Mouse (Mus musculus) midbrain, embryonic 15.5 days (tissue): Measurements from ENCODE around the gene Mydgf. TPM values are rescaled to one million over a fixed set of nuclear protein-coding genes. Genes with fewer than 3 reads are reported as not detected.

Experiments
- ATAC-seq: fragments of 200-750 bp; cut with Nextera tagmentation; replicated peaks from 2 replicates; pipeline ENCODE4 v1.8.0; 2017; ENCODE audit warnings: moderate TSS enrichment
- H3K27ac ChIP-seq: fragments of 300-500 bp; sonication (generic); 2 replicates; pipeline ENCODE4 v1.5.1; 2015; ENCODE audit warnings: mild to moderate bottlenecking, inconsistent platforms
- H3K27me3 ChIP-seq: fragments of 300-500 bp; sonication (generic); replicated peaks from 2 replicates; pipeline ENCODE4 v1.6.1; 2015; ENCODE audit warnings: inconsistent platforms
- H3K36me3 ChIP-seq: fragments of 300-500 bp; sonication (generic); replicated peaks from 2 replicates; pipeline ENCODE4 v1.6.1; 2015; ENCODE audit warnings: inconsistent platforms
- H3K4me1 ChIP-seq: fragments of 300-500 bp; sonication (generic); 2 replicates; pipeline ENCODE4 v1.6.1; 2015; ENCODE audit warnings: inconsistent platforms
- H3K4me2 ChIP-seq: fragments of 300-500 bp; sonication (generic); 2 replicates; pipeline ENCODE4 v1.6.1; 2015; ENCODE audit warnings: inconsistent platforms, mild to moderate bottlenecking, moderate library complexity
- H3K4me3 ChIP-seq: fragments of 300-500 bp; sonication (generic); 2 replicates; pipeline ENCODE4 v1.5.1; 2015; ENCODE audit warnings: mild to moderate bottlenecking, inconsistent platforms
- H3K9ac ChIP-seq: fragments of 300-500 bp; sonication (generic); 2 replicates; pipeline ENCODE4 v1.6.1; 2015; ENCODE audit warnings: mild to moderate bottlenecking, inconsistent platforms
- H3K9me3 ChIP-seq: fragments of 300-500 bp; sonication (generic); 2 replicates; pipeline ENCODE4 v1.6.1; 2016; ENCODE audit warnings: inconsistent platforms
- WGBS: fragments of 180-500 bp; shearing (Covaris S2); methylation state at CpG from one replicate; pipeline ENCODE4 v1.1.7; 2015; ENCODE audit warnings: mixed read lengths; 5-methylcytosine and 5-hydroxymethylcytosine counted together
- polyA plus RNA-seq: library from polyadenylated mRNA; unstranded; fragments of >200 nt; fragmentation: Nextera tagmentation; extraction: Ambion mirVana; gene quantifications from 2 replicates; pipeline ENCODE4 v1.2.1, GENCODE M21; 2015

The Mydgf gene
- polyA plus RNA-seq, 1 experiment from 2014 or later, result 74.9 TPM

- ATAC-seq, result no peak
- no peak overlapping the region for H3K4me2 ChIP-seq
- H3K9ac ChIP-seq, result no peak overlapping the region
- H3K9me3 ChIP-seq, result no peaks in the 10 kb centered on the region
- H3K36me3 ChIP-seq, result peaks cover 67% of the 10 kb centered on the region
- H3K27ac ChIP-seq, result no peak overlapping the region
- no peaks in the 10 kb centered on the region for H3K4me1 ChIP-seq
- 96% methylated on average over 3 of the region's 3 CpGs for WGBS
- no peak overlapping the region for H3K4me3 ChIP-seq
- no peaks in the 10 kb centered on the region for H3K27me3 ChIP-seq
Measured at GRCm38 (mm10) chr17:56208821-56209220, 25.1 kb upstream of the Mydgf start.

GRCm38 (mm10) chr17:56207963-56208530, 24.3 kb upstream of the Mydgf start:
- H3K36me3 ChIP-seq, result peaks cover 73% of the 10 kb centered on the region
- H3K27ac ChIP-seq, result no peak overlapping the region
- no peaks in the 10 kb centered on the region for H3K4me1 ChIP-seq
- H3K4me2 ChIP-seq, result no peak overlapping the region
- 92% methylated on average over 9 of the region's 9 CpGs for WGBS
- H3K4me3 ChIP-seq, result no peak overlapping the region
- H3K9me3 ChIP-seq, result no peaks in the 10 kb centered on the region
- H3K9ac ChIP-seq, result no peak overlapping the region
- ATAC-seq, result no peak
- H3K27me3 ChIP-seq, result no peaks in the 10 kb centered on the region

GRCm38 (mm10) chr17:56206986-56207674, 23.4 kb upstream of the Mydgf start:
- Histone ChIP-seq H3K9ac (no peak overlapping the region), H3K4me3 (no peak overlapping the region), H3K27ac (no peak overlapping the region), H3K4me2 (no peak overlapping the region), H3K27me3 (no peaks in the 10 kb centered on the region), H3K9me3 (no peaks in the 10 kb centered on the region), H3K4me1 (no peaks in the 10 kb centered on the region), H3K36me3 (peaks cover 83% of the 10 kb centered on the region)
- ATAC-seq, result no peak
- WGBS, result 87% methylated on average over 6 of the region's 6 CpGs

GRCm38 (mm10) chr17:56206276-56206884, 22.7 kb upstream of the Mydgf start:
- Histone ChIP-seq H3K9ac (no peak overlapping the region), H3K4me1 (no peaks in the 10 kb centered on the region), H3K27ac (no peak overlapping the region), H3K4me3 (no peak overlapping the region), H3K36me3 (peaks cover 89% of the 10 kb centered on the region), H3K9me3 (no peaks in the 10 kb centered on the region), H3K27me3 (no peaks in the 10 kb centered on the region), H3K4me2 (no peak overlapping the region)
- WGBS, result 89% methylated on average over 10 of the region's 10 CpGs
- ATAC-seq, result no peak

- Histone ChIP-seq H3K27me3 (no peaks in the 10 kb centered on the region), H3K4me3 (no peak overlapping the region), H3K9ac (no peak overlapping the region), H3K36me3 (peaks cover 79% of the 10 kb centered on the region), H3K27ac (no peak overlapping the region), H3K4me2 (no peak overlapping the region), H3K4me1 (no peaks in the 10 kb centered on the region), H3K9me3 (no peaks in the 10 kb centered on the region)
- WGBS, result 56% methylated on average over 3 of the region's 3 CpGs
- ATAC-seq, result no peak
Measured at GRCm38 (mm10) chr17:56203729-56204128, 20.0 kb upstream of the Mydgf start.

GRCm38 (mm10) chr17:56202476-56202875, 18.8 kb upstream of the Mydgf start:
- ATAC-seq, result no peak
- no peak overlapping the region for H3K4me3 ChIP-seq
- 96% methylated on average over 8 of the region's 8 CpGs for WGBS
- no peaks in the 10 kb centered on the region for H3K9me3 ChIP-seq
- no peak overlapping the region for H3K27ac ChIP-seq
- no peaks in the 10 kb centered on the region for H3K27me3 ChIP-seq
- no peaks in the 10 kb centered on the region for H3K4me1 ChIP-seq
- H3K9ac ChIP-seq, result no peak overlapping the region
- H3K4me2 ChIP-seq, result no peak overlapping the region
- peaks cover 79% of the 10 kb centered on the region for H3K36me3 ChIP-seq

GRCm38 (mm10) chr17:56201642-56202041, 17.9 kb upstream of the Mydgf start:
- H3K9ac ChIP-seq, result no peak overlapping the region
- H3K4me2 ChIP-seq, result no peak overlapping the region
- peaks cover 82% of the 10 kb centered on the region for H3K36me3 ChIP-seq
- H3K27me3 ChIP-seq, result no peaks in the 10 kb centered on the region
- H3K4me1 ChIP-seq, result no peaks in the 10 kb centered on the region
- no peak for ATAC-seq
- no peak overlapping the region for H3K4me3 ChIP-seq
- H3K9me3 ChIP-seq, result no peaks in the 10 kb centered on the region
- H3K27ac ChIP-seq, result no peak overlapping the region
- 72% methylated on average over 3 of the region's 3 CpGs for WGBS

- no peak overlapping the region for H3K9ac ChIP-seq
- no peak for ATAC-seq
- no peak overlapping the region for H3K4me3 ChIP-seq
- H3K27me3 ChIP-seq, result no peaks in the 10 kb centered on the region
- WGBS, result 82% methylated on average over 9 of the region's 9 CpGs
- peaks cover 73% of the 10 kb centered on the region for H3K36me3 ChIP-seq
- no peaks in the 10 kb centered on the region for H3K4me1 ChIP-seq
- no peaks in the 10 kb centered on the region for H3K9me3 ChIP-seq
- H3K27ac ChIP-seq, result no peak overlapping the region
- H3K4me2 ChIP-seq, result no peak overlapping the region
Measured at GRCm38 (mm10) chr17:56200586-56200985, 16.9 kb upstream of the Mydgf start.

GRCm38 (mm10) chr17:56196860-56197259, 13.1 kb upstream of the Mydgf start:
- no peaks in the 10 kb centered on the region for H3K27me3 ChIP-seq
- H3K36me3 ChIP-seq, result peaks cover 56% of the 10 kb centered on the region
- no peaks in the 10 kb centered on the region for H3K9me3 ChIP-seq
- ATAC-seq, result no peak
- no peak overlapping the region for H3K4me3 ChIP-seq
- WGBS, result 54% methylated on average over 2 of the region's 2 CpGs
- no peak overlapping the region for H3K27ac ChIP-seq
- no peaks in the 10 kb centered on the region for H3K4me1 ChIP-seq
- no peak overlapping the region for H3K4me2 ChIP-seq
- no peak overlapping the region for H3K9ac ChIP-seq

GRCm38 (mm10) chr17:56194765-56195164, 11.0 kb upstream of the Mydgf start:
- Histone ChIP-seq H3K4me1 (no peaks in the 10 kb centered on the region), H3K9ac (no peak overlapping the region), H3K4me2 (no peak overlapping the region), H3K9me3 (no peaks in the 10 kb centered on the region), H3K27ac (no peak overlapping the region), H3K4me3 (no peak overlapping the region), H3K36me3 (peaks cover 52% of the 10 kb centered on the region), H3K27me3 (no peaks in the 10 kb centered on the region)
- 89% methylated on average over 13 of the region's 13 CpGs for WGBS
- ATAC-seq, result no peak

- Histone ChIP-seq H3K27ac (no peak overlapping the region), H3K4me1 (no peaks in the 10 kb centered on the region), H3K9me3 (no peaks in the 10 kb centered on the region), H3K27me3 (no peaks in the 10 kb centered on the region), H3K9ac (no peak overlapping the region), H3K4me3 (no peak overlapping the region), H3K4me2 (no peak overlapping the region), H3K36me3 (peaks cover 51% of the 10 kb centered on the region)
- 89% methylated on average over 12 of the region's 12 CpGs for WGBS
- no peak for ATAC-seq
Measured at GRCm38 (mm10) chr17:56194357-56194756, 10.6 kb upstream of the Mydgf start.

- Histone ChIP-seq H3K27ac (no peak overlapping the region), H3K4me1 (no peaks in the 10 kb centered on the region), H3K9me3 (no peaks in the 10 kb centered on the region), H3K4me2 (no peak overlapping the region), H3K36me3 (peaks cover 45% of the 10 kb centered on the region), H3K27me3 (no peaks in the 10 kb centered on the region), H3K4me3 (no peak overlapping the region), H3K9ac (no peak overlapping the region)
- no peak for ATAC-seq
- WGBS, result 83% methylated on average over 6 of the region's 6 CpGs
Measured at GRCm38 (mm10) chr17:56191266-56191665, 7.5 kb upstream of the Mydgf start.
